Mouse (Mus musculus): ENCODE results near the gene Ssxb5.
A peak's percentile ranks its signal among the peaks of the same experiment; 100 is the strongest.
"Not testable (repeated sequence)": the region's sequence is repeated elsewhere in the genome, so short reads cannot be mapped to it uniquely, and the experiment has no call there.

Ssxb5 gene

GRCm38 (mm10) chrX:8803391-8803790 lies at the start of gene Ssxb5:
TSS of gene Ssxb5 (plus strand) at chrX:8803691.
- DNase-seq: not testable (repeated sequence)

GRCm38 (mm10) chrX:8832043-8832442 lies 28.6 kb downstream of the Ssxb5 start:
- DNase-seq: peak; percentile 73 to 74

GRCm38 (mm10) chrX:8843694-8844093 lies 40.2 kb downstream of the Ssxb5 start, which contains the start of gene Gm6592:
TSS of gene Gm6592 (plus strand) at chrX:8843994.
- no peak for DNase-seq

- DNase-seq: no peak
Observed at GRCm38 (mm10) chrX:8852486-8852885, 49.0 kb downstream of the Ssxb5 start.
